Mouse (Mus musculus) right cerebral cortex, adult 18-20 months (tissue): ENCODE results near the gene Sult2a1.
"Not testable (repeated sequence)": the region's sequence is repeated elsewhere in the genome, so short reads cannot be mapped to it uniquely, and the experiment has no call there.

ENCODE experiments used
- DNase-seq: peaks from one replicate; pipeline ENCODE4 v3.0.0; 2022; ENCODE audit warnings: mixed read lengths

Sult2a1 gene

DNA sequence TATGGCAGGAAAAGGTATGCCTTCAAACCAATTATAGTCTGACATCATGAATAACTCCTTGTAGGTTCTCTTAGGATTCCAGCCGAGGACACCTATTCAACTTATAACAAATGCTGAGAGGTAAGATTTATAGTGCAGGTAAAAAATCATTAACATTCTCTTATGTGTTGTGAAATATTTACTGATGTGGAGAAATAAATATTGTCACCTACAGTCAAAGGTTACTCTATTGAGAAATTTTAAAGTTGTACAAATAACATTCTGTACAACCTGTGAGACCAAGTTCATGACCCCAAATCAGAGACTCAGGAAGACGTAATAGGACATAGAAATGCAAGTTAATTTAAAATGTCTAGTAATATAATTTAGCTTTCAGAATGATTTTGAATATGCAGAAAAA is at the start of gene Sult2a1:
TSS of gene Sult2a1 (minus strand) at position 101 of the 400 bp plus-strand sequence.
- DNase-seq, result not testable (repeated sequence)

DNA sequence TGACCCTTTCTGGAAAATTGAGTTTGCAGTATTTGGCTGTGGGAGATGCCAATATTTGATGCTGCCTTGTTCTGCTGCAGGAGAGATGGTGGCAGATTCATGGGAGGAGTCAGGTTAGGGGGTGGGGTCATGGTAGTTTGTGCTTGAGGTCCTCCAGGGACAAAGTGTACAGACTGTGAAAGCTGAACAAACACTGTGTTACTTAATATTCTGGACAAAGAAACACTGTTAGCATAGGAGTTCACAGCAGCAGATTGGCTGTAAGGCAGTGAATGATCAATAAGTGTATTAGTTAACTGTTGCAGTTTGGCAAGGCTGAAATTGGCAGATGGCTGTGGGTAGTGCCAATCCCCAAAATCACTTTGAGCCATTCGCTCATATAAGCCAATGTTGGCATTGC is 23.3 kb downstream of the Sult2a1 start:
- DNase-seq, result no peak
